Mouse (Mus musculus) cerebellum, adult 8-10 months (tissue): Measurements from ENCODE around the gene Ptger4.

Experiments
- DNase-seq: peaks from one replicate; pipeline ENCODE4 v3.0.0; 2022

Ptger4 gene

DNA sequence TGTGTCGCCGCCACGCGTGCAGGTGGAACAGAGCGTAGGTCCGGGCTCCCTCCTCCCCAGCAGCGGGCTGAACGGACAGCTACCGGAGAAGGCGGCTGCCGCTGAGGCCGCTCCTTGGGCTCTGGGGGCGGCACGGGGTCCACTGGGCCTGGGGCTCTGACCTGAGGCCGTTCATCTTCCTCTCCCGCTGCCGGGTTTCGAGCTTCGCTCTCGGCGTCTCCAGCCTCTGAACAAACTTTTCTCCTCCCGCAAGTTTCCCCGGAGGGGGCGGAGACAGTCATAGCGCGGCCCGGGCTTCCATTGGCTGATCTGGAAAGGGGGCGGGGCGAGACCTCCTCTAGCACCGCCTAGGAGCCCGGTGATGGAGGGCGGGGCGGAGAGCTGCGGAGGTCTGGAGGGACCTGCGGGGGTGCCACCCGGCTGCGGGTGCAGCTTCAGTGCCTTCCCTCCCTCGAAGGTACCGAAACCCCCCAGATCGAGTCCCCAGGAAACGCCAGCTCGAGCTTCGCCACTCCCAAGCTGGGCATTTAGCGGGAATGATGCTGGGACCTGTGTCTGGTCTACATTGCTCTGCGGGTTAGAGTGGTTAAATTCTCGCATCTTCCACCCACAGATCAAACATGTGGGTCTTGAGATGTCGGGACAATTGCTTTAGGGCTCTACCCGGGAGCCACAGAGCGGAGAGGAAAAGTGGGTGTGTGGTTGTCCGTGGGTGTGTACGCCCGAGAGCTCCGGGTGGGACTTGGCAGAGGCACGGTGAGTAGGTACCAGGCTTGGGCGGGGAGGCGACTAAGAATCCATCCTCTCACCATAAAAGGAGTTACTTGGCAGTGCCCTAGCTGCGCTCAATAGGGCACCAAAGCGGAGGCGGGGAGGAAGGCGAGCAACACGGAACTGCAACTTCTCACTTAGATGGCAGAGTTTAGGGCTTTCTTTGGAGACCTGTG lies at the start of gene Ptger4:
Gene Ptger4 (minus strand): TSS at position 229 of the 947 bp plus-strand sequence.
- peak; percentile 27 for DNase-seq

GRCm38 (mm10) chr15:5288412-5288811 lies 44.4 kb upstream of the Ptger4 start:
- no peak for DNase-seq

GRCm38 (mm10) chr15:5287072-5287471 lies 43.1 kb upstream of the Ptger4 start:
- no peak for DNase-seq

DNA sequence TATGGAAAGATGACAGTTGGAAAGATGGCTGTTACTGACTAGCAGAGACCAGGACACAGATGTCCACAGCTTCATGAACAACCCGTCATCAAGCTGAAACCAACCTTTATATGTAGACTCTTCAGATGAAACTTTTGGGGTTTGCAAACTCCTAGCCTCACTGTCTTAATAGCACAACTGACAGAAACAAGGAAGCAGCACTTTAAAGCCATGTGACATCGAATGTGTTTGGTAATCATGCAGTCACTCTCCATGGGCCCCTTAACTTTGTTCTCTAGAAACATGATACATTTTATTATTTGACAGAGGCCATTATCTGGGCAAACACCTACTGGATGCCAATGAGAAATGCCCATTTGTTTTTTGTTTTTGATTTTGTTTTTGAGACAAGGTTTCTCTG lies 37.3 kb upstream of the Ptger4 start:
- no peak for DNase-seq

DNA sequence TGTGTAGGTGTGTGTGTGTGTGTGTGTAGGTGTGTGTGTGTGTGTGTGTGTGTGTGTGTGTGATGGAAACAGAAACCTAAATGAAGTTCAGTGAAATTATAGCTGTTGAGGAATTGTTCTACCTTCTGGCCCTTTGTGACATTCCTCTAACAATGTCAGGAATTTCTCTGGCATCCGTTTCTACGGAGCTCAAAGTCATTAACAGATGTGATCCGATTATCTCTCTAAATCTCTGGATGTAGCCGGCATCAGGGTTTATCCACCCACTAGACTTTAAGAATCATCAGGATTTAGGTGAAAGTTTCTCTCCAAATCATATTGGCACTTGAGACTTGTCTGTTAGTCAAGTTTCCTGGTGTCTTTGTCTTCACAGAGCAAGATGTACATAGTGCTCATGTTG lies 35.8 kb upstream of the Ptger4 start:
- DNase-seq = no peak

GRCm38 (mm10) chr15:5278525-5278924 lies 34.5 kb upstream of the Ptger4 start:
- no peak for DNase-seq

- no peak for DNase-seq
Observed at GRCm38 (mm10) chr15:5273981-5274380, 30.0 kb upstream of the Ptger4 start.

DNA sequence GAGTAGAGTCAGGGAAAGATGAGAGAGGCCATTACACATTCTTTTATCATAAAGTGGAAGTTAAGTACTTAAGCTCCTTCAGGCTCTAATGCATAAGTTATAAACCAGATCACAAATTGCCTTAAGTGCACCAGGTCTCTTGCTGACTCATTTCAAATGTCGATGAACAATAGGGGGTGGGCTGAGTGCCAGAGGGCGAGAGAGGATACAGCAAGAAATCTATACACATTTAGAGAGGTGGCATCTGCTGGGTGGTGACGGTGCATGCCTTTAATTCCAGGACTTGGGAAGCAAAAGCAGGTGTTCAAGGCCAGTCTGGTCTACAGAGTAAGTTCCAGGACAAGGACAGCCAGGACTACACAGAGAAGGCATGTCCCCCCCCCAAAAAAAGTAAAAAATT lies 22.1 kb upstream of the Ptger4 start:
- DNase-seq = no peak

GRCm38 (mm10) chr15:5262874-5263504 lies 19.0 kb upstream of the Ptger4 start:
- DNase-seq = no peak

DNA sequence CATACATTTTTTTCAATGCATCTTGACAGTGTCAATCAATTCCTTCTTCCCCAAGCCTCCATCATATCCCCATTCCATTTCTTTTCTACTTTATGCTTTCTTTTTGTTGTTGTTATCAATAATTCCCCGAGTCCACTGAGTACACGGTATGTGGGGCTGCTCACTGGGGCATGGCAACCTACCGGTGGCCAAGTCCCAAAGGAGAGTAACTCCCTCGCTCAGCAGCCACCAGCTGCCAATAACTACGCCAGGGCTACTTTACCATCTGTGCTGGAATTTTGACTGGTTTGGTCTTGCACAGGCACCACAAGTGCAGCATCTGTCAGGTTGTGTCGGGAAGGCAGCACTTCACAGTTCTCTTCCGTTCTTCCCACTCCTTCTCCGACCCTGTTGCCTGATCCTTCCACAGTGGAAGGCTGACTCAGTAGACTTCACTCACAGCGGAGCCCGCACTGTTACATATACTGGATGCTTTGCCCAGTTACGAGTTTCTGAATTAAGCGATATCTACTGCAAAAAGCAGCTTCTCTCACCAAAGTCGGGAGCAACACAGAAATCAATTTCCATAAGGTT lies 18.2 kb upstream of the Ptger4 start:
- no peak for DNase-seq

- DNase-seq = no peak
Observed at GRCm38 (mm10) chr15:5261004-5261403, 17.0 kb upstream of the Ptger4 start.

DNA sequence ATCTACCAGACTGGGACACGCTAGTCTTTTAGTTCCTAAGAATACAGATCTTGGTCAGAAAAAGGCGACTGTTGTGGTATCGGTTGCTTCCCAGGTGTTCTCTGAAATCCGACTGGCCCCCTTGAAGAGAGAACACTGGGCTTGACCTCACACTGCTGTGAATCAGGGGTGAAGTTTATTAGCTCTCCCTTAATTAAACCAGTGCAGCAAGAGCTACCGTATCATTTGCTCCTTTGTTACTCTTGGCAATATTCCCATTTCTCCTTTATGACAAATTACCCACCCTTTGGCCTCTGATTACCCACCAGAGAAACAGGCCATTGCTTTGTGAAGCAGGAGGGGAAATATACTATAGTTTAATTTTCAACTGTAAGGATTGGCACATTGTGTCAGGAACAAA lies 16.2 kb upstream of the Ptger4 start:
- no peak for DNase-seq

DNA sequence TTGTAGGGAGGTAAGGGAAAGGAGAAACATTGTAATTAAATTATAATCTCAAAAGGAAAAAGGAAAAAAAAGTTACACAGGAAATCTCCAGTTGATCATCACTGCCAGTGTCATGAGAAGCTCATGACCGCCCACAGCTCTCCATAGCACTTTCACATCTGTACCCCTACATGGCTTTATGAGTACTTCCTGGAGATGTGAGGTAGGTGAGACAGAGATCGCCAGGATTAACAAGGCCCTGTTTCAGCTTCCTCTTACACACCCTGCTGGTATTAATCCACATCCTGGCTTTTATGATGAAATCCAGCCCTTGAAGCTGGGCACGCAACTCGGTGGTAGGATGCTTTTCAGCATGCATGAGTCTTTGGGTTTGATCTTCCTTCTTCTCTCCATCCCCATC lies 6.2 kb upstream of the Ptger4 start:
- DNase-seq = no peak

GRCm38 (mm10) chr15:5243036-5243958 lies 690 bp downstream of the Ptger4 start:
- no peak for DNase-seq

DNA sequence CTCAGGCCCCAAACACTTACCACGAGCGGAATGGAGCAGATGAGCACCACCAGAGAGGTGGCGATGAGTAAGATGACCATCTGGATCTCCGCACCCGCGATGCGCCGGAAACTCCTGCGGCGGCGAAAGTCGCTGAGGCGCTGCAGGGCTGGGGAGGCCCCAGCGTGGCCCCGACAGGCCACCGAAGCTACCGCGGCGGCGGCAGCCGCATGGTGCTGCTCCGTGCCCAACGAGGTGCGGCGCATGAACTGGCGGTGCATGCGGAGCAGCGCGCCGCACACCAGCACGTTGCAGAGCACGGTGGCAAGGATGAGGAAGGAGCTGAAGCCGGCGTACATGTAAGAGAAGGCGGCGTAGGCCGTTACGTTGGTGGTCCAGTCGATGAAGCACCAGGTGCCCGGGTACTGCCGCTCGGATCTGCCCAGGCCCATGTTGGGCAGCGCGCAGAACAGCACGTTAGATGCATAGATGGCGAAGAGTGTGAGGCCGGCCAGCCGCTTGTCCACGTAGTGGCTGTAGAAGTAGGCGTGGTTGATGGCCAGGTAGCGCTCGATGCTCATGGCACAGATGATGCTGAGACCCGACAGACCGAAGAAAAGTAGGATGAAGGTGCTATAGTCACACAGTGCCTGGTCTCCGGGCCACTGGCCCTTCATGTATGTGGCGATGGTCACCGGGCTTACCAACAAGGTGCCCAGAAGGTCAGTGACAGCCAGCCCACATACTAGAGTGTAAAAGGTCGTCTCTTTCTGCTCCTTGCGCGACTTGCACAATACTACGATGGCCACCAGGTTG lies 1.5 kb downstream of the Ptger4 start:
- DNase-seq = no peak

GRCm38 (mm10) chr15:5241304-5242201 lies 2.4 kb downstream of the Ptger4 start:
- no peak for DNase-seq

DNA sequence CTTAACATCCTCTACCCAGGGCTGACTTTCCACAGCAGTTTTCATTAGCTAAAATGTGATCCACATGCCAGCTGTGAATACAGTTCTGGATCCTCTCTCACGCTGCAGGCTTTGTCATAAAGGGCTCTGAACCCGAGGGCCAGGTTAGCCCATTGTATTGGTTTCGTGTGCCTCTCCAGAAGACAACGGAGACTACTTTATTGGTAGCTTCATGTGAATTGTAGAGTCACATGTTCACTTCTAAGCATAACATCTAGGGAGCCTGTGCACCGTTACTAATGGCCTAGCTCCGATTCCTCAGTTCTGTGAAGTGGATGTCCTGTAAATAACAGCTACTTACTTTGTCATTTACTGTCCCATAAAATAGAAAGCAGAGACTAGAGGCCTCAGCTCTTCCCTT lies 3.6 kb downstream of the Ptger4 start:
- DNase-seq = no peak

GRCm38 (mm10) chr15:5239901-5240300 lies 4.1 kb downstream of the Ptger4 start:
- DNase-seq = no peak

DNA sequence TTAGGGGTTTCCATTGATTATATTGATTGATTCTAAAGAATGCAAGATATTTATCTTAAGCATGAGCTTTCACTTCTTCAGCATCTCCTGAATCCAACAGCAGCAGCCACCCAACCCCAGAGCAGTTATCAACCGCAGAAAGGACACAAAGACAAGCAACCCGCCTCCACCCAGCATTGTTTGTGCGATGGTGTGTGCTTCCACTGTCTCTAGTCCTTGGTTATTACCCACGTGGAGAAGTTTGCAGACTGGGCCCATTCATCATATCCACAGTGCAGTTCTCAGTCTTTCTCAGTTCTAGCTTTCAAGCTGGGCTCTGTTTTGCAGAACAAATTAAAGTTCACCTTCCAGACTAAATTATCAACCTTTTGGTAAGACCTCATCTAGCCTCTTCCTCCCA lies 4.6 kb downstream of the Ptger4 start:
- no peak for DNase-seq

DNA sequence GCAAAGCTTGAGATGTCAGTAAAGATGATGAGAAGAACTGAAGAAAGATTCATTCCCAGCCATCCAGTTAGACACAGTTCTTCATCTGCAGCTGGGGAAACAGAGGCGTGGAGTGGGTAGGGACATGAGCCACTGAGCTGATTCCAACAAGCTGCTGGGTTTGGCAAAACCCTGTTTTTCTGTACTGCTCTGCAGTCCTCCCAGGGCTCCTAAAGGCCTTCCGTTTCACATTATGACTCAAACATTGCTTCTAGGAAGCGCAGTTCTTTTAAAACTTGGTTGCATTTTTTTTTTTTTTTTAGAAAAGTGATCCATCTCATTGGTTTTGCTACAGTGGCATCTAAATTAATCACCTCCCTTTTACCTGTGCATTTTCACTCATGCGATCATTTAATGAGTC lies 5.4 kb downstream of the Ptger4 start:
- DNase-seq = no peak

DNA sequence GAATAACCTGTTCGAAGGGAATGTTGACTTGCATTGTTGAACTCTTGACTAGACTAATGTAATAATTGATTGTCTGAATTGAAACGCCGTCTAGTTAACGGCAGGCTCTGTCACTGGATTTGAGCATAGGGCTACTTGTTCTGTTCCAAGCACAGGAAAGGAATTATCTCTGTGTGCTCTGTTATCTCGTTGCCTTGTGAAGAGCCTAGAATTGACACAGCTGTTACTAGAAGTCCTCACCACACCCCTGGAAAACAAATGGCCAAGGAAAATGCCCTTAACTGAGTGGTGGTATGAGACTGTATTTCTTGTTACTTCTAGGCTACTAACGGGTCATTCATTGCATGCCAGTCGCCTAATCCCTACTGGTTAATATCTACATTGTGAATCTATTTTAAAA lies 5.9 kb downstream of the Ptger4 start:
- no peak for DNase-seq
